Mouse (Mus musculus) bone marrow macrophage, adult 2 months (primary cell): ENCODE measurements around the gene Bcl2l13.

Experiments used
- CTCF ChIP-seq: IDR thresholded peaks from 2 replicates; pipeline ENCODE4 v1.5.1; 2012; ENCODE audit warnings: low read depth, mild to moderate bottlenecking, low read length, moderate library complexity
- POLR2A ChIP-seq: IDR thresholded peaks from 2 replicates; pipeline ENCODE4 v1.6.1; 2012; ENCODE audit warnings: mild to moderate bottlenecking, low read depth, low read length, borderline replicate concordance

GRCm38 (mm10) chr6:120909501-120909900, 73.5 kb downstream of the Bcl2l13 start:
- TF ChIP-seq CTCF (no peak), POLR2A (no peak)
